Mouse (Mus musculus): ENCODE measurements around the gene Atg10. TPM values are rescaled to one million over a fixed set of nuclear protein-coding genes. Genes with fewer than 3 reads are reported as not detected.

Atg10 gene
- polyA plus RNA-seq, 1 experiment = 12.1 TPM

DNA sequence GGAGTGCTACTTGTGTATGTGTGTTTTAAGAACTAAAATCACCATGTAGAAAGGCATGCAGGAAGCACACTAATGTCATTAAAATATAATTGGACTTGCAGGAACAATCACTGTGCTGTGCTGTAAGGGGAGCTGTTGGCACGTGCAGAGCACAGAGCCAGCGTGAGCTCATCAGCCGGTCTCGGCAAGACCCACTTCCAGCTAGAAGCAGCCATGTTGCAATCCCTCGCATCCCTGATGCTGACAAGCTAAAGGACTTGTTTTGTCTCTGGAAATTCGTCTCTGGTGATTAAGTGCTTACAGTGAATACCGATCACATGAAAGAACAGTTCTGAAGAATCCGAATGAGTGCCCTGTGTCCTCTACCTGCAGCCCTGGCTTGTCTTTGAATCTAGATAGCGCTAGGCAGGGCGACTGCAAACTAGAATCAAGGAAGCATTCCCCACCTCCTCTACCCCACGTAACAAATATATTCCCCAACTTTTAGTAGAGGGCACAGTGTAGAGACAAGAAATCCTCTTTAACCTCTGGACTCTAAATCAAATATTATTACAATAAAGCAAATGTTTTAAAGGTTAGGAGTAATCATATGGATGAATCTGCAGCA, 184.5 kb downstream of the Atg10 start:
- DNase-seq (ENCODE audit: extremely low spot score in 1 of 2, low spot score in 1 of 2) = peak; percentile 36 to 56

GRCm38 (mm10) chr13:91038636-91039035, 185.1 kb downstream of the Atg10 start:
- DNase-seq (ENCODE audit: extremely low spot score in 1 of 2, low spot score in 1 of 2) = no peak

DNA sequence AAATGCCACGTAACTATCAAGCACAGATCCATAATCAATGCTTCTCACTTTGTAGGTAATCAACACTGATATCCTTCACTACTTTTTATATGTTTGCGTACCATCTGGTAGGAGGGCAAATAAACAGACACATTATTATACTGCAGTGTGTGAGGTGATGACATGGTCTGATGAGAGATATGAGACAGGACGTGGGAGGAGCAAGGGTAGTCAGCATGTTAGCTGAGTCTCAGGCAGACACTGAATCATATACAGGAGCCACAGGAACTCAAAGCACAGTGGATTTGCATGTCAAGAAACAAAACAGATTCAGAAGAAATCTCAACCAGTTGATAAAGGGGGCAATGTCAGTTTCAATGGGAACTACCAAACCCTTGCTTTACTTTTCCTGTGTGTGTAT, 185.7 kb downstream of the Atg10 start:
- DNase-seq (ENCODE audit: extremely low spot score in 1 of 2, low spot score in 1 of 2) = no peak

DNA sequence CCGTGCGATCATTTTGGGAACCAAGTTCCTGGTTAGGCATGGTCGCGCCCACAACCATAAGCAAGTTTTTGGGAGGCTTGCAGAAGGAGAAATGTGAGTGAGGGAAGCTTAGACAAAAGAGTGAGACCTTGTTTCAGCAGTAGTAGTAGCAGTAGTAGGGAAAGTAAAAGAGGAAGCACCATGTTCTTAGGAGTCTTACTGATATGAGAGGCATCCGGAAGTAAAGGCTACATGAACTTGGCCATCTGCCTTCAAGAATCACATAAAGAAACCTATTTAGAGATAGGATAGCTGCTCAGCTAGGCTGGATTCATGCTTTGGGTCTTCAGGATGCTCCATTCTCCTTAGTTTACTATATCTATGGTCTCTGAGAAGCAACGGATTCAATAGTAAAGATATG, 186.4 kb downstream of the Atg10 start:
- DNase-seq (ENCODE audit: extremely low spot score in 1 of 2, low spot score in 1 of 2) = no peak

DNA sequence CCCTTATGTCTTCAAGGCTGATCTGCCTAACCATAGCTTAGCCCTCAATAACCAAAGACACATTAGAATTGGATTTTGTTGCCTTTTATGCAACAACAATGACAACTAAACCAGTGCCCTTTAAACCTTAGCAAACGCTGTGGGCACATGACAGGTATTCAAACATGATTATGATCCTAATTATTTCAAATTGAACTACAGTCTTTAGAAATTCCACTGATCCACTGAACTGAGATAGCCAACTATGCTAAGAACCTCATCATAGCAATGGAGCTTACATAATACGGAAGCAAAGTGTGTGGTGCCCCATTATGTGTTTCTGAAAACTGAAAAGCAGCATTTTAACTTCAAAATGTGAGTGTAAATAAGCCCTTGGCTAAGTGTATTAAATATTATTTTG, 191.9 kb downstream of the Atg10 start:
- DNase-seq (ENCODE audit: extremely low spot score in 1 of 2, low spot score in 1 of 2) = no peak

DNA sequence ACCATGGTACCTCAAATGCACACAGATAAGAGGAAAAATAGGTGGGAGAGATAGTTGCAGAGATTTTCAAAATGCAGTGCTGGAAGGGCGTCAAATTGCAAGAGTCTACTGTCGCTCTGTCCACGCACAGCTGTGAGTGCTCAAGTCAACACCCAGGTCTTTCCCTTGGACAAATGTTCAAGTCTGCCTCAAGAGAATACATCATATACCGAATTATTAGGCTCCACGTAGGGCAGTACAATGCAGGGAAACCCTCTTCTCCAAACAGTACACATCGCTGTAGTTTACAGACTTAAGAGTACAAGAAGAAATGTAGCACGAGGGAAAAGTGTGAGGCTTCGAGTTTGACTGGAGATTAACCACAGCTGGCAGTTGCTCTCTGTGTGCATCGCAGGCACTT, 200.3 kb downstream of the Atg10 start:
- DNase-seq (ENCODE audit: extremely low spot score in 1 of 2, low spot score in 1 of 2) = no peak

GRCm38 (mm10) chr13:91011851-91012250, 211.9 kb downstream of the Atg10 start:
- DNase-seq (ENCODE audit: extremely low spot score in 1 of 2, low spot score in 1 of 2) = no peak

GRCm38 (mm10) chr13:90995034-90995629, 228.6 kb downstream of the Atg10 start:
- DNase-seq (ENCODE audit: extremely low spot score in 1 of 2, low spot score in 1 of 2) = no peak

GRCm38 (mm10) chr13:90993602-90994001, 230.2 kb downstream of the Atg10 start:
- DNase-seq (ENCODE audit: extremely low spot score in 1 of 2, low spot score in 1 of 2) = peak in 1 of 2 experiments; percentile 24

- DNase-seq (ENCODE audit: extremely low spot score in 1 of 2, low spot score in 1 of 2) = peak; percentile 66 to 69
These were observed 230.8 kb downstream of the Atg10 start for GRCm38 (mm10) chr13:90992948-90993347.

- DNase-seq (ENCODE audit: extremely low spot score in 1 of 2, low spot score in 1 of 2) = no peak
These were observed 235.5 kb downstream of the Atg10 start for GRCm38 (mm10) chr13:90988226-90988625.

DNA sequence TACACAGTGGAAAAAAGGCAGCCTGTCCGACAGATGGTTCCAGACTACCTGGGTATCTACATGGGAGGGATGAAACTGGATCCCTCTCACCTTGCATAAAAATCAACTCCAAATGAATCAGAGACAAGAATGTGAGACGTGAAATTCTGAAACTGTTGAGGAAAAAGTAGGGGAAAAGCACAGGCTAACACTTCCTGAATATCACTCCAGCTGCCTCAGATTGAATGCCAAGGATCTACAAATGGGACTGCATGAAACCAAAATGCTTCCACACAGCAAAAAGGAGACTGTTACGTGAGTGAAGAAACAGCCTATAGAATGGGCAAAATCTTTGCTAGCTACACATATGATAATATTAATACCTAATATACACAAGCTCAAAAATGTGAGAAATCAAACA, 238.4 kb downstream of the Atg10 start:
- DNase-seq (ENCODE audit: extremely low spot score in 1 of 2, low spot score in 1 of 2) = no peak

GRCm38 (mm10) chr13:90984073-90984472, 239.7 kb downstream of the Atg10 start:
- DNase-seq (ENCODE audit: extremely low spot score in 1 of 2, low spot score in 1 of 2) = no peak

DNA sequence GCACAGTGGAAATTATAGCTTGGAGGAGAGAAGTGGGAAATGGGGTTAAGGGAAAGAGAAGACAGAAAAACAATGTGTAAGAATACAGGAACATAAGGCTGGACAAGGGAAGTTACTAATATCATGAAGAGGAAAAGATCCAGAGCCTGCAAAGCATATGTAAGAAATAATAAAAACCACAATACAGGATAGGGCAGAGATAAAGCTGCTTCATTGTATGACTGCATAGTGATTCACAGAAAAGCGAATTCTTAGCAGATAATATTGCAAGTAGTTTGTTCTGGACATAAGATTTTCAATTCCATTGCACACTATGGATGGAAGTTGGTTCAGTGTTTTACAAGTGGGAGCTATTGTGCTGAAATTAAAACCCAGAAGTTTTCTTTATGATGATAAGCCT, 242.0 kb downstream of the Atg10 start:
- no peak for DNase-seq (ENCODE audit: extremely low spot score in 1 of 2, low spot score in 1 of 2)

GRCm38 (mm10) chr13:90980878-90981674, 242.7 kb downstream of the Atg10 start:
- DNase-seq (ENCODE audit: extremely low spot score in 1 of 2, low spot score in 1 of 2) = no peak

DNA sequence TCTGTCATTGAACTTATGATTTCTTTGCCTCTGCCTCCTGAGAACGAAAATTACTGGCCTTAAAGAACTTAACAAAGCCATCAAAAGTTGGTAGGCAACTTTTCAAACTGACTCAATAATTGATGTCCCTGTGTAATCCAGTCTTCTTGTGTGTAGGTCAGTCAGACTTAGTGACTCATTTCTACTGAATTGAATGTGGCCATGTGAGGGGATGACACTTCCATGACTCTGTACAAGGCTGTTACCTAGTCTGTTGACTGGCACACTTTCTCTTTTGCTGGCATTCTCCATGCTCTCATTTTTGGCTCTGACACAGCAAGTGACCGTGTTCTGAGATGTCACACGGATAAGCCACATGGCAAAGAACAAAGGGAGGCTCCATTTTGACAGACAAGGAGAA, 246.7 kb downstream of the Atg10 start:
- no peak for DNase-seq (ENCODE audit: extremely low spot score in 1 of 2, low spot score in 1 of 2)

GRCm38 (mm10) chr13:90973409-90973808, 250.4 kb downstream of the Atg10 start:
- DNase-seq (ENCODE audit: extremely low spot score in 1 of 2, low spot score in 1 of 2) = no peak

DNA sequence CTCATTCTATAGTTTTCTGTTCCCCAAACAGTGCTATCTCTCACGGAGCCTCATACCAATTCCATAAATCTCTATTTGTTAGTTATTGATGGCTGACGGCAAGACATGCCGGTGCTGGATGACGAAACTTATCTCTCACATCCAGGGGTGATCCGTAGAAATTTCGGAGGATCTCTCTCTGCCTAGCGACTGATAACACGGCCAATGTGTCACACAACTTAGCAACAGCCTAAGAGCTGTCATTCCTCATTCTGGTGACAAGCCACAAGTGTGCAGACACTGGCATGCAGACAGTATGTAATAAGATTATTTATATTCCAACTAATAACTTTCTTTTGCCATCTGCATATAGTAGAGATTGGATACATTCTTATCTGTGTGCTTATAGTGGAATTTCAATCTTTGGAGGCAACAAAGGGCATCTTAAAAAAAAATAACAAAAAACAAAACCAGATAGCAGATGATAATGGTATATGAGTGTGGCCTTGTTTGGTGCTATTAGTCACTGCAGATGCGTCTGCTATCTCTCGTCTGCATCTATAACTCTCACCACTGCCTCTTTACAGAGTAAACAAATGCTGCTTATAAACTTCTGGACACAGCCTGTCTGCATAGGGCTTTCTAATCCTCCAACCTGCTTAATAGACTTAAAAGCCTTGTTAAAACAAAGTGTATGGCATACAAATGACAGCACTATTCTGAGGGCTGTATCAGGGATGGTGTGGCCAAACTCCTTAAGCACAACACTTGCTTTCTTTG, 253.3 kb downstream of the Atg10 start:
- no peak for DNase-seq (ENCODE audit: extremely low spot score in 1 of 2, low spot score in 1 of 2)

- DNase-seq (ENCODE audit: extremely low spot score in 1 of 2, low spot score in 1 of 2) = no peak
These were observed 254.8 kb downstream of the Atg10 start for GRCm38 (mm10) chr13:90968940-90969339.

GRCm38 (mm10) chr13:90967422-90967821, 256.3 kb downstream of the Atg10 start:
- peak; percentile 72 to 93 for DNase-seq (ENCODE audit: extremely low spot score in 1 of 2, low spot score in 1 of 2)

- no peak for DNase-seq (ENCODE audit: extremely low spot score in 1 of 2, low spot score in 1 of 2)
These were observed 257.8 kb downstream of the Atg10 start for GRCm38 (mm10) chr13:90965996-90966395.
